Mouse (Mus musculus): Measurements from ENCODE around the gene Olfr1371.

- TF ChIP-seq CTCF (IDR thresholded peaks at IDR 0.05; ENCODE audit: insufficient read depth, low read depth, low read length) (no peak), POLR2A (IDR thresholded peaks at IDR 0.05; ENCODE audit: insufficient read depth, low read depth, low read length) (no peak)
Observed at GRCm38 (mm10) chr11:52251770-52252169, 38.0 kb upstream of the Olfr1371 start.
